Mouse (Mus musculus) hematopoietic stem cell, adult 5-6 weeks (primary cell): ENCODE results near the gene Mid1. TPM values are rescaled to one million over a fixed set of nuclear protein-coding genes. Genes with fewer than 3 reads are reported as not detected.
A peak's percentile ranks its signal among the peaks of the same experiment; 100 is the strongest.
"Not testable (repeated sequence)": the region's sequence is repeated elsewhere in the genome, so short reads cannot be mapped to it uniquely, and the experiment has no call there.

Source experiments
- ATAC-seq, 2 experiments: fragments of 125-278 bp in 1 of 2; replicated peaks in 1 of 2; 2 replicates each; pipeline ENCODE4 v1.8.0; 2016 to 2017; ENCODE audit warnings: inconsistent platforms in 2 of 2, mild to moderate bottlenecking in 2 of 2, moderate number of reproducible peaks in 2 of 2, low read depth in 1 of 2, moderate TSS enrichment in 1 of 2; ENCODE audit not compliant: low FRiP score in 2 of 2, poor library complexity in 2 of 2, severe bottlenecking in 2 of 2, insufficient read depth in 1 of 2, low TSS enrichment in 1 of 2
- total RNA-seq: library from RNA; stranded (forward); fragments of 172-1452, 232-1000 nt; gene quantifications from 2 replicates; pipeline ENCODE4 v1.2.3, GENCODE M21; 2017

The Mid1 gene
- total RNA-seq, 1 experiment from 2014 or later: 10.7 TPM

DNA sequence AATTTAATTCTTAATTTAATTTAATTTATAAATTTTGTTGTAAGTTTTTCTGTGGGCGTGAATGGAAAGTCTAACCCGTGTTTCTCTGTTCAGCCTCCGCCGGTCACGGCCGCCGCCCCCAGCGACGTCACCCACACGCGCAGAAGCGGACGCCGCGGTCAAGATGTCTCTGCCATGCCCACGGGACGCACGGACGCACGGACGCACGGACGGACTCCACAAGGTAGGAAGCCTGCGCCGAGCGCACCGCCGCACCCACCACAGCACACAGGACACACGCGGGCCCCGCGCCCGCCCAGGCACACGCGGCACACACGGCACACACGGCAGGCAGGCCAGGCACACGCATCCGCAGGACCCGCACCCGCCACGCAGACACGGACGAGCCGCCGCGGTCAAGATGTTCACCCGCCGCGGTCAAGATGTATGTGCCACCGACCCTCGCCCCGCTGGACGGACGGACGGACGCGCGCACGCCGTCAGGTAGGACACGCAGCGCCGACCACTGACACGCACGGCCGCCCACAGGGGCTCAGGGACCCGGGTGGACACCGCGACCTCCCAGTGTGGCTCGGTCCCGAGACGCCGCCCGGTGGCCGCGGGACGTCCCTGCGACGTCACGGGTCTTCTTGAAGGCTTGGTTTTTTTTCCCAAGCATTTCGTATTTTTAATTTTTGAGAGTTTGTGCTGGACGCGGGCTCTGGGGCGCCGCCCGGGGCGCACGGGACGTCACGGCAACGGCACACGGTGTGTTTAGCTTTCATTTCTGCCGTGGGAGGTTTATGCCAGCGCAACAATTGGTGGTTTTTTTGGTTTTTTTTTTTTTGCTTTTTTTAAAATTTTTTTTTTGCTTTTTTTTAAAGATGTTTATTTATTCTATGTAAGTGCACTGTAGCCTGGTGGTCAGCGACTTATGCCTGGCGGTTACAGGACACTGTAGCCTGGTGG lies 325.9 kb downstream of the Mid1 start:
- ATAC-seq: peak; percentile 8 to 34

DNA sequence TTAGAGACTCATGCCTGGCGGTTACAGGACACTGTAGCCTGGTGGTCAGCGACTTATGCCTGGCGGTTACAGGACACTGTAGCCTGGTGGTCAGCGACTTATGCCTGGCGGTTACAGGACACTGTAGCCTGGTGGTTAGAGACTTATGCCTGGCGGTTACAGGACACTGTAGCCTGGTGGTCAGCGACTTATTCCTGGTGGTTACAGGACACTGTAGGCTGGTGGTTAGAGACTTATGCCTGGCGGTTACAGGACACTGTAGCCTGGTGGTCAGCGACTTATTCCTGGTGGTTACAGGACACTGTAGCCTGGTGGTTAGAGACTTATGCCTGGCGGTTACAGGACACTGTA lies 326.5 kb downstream of the Mid1 start:
- ATAC-seq: not testable (repeated sequence)

DNA sequence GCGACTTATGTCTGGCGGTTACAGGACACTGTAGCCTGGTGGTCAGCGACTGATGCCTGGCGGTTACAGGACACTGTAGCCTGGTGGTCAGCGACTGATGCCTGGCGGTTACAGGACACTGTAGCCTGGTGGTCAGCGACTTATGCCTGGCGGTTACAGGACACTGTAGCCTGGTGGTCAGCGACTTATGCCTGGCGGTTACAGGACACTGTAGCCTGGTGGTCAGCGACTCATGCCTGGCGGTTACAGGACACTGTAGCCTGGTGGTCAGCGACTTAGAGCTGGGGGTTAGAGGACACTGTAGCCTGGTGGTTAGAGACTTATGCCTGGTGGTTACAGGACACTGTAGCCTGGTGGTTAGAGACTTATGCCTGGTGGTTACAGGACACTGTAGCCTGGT lies 328.4 kb downstream of the Mid1 start:
- not testable (repeated sequence) for ATAC-seq

DNA sequence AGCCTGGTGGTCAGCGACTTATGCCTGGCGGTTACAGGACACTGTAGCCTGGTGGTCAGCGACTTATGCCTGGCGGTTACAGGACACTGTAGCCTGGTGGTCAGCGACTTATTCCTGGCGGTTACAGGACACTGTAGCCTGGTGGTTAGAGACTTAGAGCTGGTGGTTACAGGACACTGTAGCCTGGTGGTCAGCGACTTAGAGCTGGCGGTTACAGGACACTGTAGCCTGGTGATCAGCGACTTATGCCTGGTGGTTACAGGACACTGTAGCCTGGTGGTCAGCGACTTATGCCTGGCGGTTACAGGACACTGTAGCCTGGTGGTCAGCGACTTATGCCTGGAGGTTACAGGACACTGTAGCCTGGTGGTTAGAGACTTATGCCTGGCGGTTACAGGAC lies 329.0 kb downstream of the Mid1 start:
- ATAC-seq: not testable (repeated sequence)

DNA sequence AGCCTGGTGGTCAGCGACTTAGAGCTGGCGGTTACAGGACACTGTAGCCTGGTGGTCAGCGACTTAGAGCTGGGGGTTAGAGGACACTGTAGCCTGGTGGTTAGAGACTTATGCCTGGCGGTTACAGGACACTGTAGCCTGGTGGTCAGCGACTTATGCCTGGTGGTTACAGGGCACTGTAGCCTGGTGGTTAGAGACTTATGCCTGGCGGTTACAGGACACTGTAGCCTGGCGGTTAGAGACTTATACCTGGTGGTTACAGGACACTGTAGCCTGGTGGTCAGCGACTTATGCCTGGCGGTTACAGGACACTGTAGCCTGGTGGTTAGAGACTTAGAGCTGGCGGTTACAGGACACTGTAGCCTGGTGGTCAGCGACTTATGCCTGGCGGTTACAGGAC lies 330.9 kb downstream of the Mid1 start:
- not testable (repeated sequence) for ATAC-seq

DNA sequence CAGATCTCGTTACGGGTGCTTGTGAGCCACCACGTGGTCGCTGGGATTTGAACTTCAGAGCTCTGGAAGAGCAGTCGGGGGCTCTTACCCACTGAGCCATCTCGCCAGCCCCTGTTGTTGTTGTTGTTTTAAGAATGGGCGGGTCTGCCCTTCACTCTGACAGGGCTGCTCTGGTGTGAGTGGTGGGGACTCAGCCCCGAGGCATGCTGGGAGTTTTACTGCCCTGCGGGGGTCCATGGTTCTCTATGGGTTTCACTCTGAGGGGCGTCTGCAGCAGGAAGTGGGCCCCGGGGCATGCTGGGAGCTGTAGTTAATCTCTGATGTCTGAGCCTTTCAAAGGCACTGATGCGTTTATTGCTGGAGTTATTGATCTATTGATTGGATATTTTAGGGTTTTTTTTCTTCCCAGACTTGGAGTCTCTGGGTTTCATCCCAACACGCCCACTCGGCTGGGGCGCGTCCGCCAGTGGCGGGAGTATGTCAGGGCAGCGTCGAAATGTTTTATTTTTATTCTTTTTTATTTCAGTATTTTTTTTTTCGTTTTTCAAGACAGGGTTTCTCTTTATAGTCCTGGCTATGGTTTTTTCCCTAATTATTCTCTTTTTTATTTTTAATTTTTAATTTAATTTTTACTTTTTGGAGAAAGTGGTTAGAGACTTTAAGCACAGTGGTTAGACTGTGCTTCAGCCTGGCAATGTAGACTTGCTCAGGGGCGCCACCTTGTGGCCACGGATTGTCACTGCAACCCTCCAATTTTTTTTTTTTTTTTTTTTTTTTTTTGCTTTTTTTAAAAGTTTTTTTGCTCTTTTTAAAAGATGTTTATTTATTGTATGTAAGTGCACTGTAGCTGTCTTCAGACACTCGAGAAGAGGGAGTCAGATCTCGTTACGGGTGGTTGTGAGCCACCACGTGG lies 332.6 kb downstream of the Mid1 start:
- ATAC-seq: peak; percentile 40 to 65

DNA sequence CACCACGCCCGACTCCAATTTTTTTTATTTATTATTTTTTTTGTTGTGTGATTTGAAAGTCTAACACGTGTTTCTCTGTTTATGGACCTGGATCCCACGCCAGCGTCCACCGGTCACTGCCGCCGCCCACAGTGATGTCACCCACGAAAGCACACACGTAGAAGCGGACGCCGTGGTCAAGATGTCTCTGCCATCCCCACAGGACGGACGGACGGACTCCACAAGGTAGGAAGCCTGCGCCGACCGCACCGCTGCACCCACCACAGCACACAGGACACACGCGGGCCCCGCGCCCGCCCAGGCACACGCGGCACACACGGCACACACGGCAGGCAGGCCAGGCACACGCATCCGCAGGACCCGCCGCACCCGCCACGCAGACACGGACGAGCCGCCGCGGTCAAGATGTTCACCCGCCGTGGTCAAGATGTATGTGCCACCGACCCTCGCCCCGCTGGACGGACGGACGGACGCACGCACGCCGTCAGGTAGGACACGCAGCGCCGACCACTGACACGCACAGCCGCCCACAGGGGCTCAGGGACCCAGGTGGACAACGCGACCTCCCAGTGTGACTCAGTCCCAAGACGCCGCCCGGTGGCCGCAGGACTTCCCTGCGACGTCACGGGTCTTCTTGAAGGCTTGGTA lies 333.7 kb downstream of the Mid1 start:
- peak; percentile 30 to 52; a peak in 3 of 4 replicates for ATAC-seq

DNA sequence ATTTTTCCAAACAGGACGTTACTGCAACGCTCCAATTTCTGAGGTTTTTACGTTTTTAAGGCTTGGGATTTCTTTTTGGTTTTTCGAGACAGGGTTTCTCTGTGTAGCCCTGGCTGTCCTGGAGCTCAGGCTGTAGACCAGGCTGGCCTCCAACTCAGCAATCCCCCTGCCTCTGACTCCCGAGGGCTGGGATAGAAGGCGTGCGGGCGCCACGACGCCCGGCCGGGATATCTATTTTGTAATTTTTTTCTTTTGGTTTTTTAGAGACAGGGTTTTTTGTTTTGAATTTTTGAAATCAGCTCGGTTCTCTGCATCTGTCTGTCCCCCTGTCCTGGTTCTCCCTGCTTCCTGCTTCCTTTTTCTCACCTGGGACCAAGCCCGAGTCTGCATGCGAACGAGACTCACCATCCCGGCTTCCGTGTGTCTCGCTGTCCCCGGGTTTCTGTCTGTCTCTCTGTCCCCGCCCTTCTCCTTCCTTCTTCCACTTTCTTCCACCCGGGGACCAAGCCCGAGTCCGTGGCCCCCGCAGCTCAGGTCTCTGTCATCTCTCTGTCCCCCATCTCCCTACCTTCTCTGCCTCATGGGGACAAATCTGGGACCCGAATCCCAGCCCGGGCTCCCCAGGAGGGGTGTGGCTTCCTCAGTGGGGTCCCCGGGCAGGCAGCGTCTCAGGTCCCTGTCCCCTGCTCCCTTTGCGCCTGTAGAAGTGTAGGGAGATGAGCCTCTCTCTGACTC lies 334.4 kb downstream of the Mid1 start:
- ATAC-seq: peak in 1 of 2 experiments; percentile 21; a peak in 2 of 4 replicates

DNA sequence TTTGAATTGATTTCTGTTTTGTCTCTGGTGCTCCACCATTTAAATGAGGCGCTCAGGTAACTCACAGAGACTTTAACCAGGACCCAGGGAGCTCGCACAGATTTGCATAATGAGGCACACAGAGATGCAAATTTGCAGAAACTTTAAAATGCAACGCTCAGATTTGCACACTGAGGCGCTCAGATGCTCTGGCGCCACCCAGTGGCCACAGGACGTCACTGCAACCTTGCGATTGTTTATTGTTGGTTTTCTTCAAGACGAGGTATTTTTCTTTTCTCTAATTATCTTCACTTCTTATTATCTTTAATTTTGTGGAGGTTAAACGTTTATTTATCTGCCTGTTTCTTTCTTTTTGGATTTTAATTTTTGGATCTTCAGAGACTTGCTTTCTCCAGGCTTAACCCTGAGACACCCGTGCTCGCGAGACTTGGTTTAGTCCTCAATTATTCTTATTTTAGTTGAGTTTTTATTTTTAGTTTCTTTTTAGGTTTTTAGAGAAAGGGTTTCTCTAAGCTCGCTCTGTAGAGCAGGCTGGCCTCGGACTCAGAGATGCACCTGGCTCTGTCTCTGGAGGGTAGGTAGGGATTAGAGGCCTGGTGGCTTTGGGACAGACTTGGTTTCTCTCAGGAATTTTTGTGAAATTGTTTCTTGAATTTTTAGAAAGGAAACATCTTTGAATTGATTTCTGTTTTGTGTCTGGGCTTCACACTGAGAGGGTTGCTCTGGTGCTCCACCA lies 335.1 kb downstream of the Mid1 start:
- 0 out of 4 replicates have a peak, but pooled peaks of 1 of the 2 experiments have one; percentile 9 for ATAC-seq

DNA sequence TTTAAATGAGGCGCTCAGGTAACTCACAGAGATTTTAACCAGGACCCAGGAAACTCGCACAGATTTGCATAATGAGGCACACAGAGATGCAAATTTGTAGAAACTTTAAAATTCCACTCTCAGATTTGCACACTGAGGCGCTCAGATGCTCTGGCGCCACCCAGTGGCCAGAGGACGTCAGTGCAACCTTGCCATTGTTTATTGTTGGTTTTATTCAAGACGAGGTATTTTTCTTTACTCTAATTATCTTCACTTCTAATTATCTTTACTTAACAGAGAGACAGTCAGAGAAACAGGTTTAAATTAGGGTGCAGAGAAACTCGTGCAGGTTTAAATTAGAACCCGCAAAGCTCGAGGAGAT lies 335.7 kb downstream of the Mid1 start:
- peak; percentile 12 to 25; a peak in 3 of 4 replicates for ATAC-seq

DNA sequence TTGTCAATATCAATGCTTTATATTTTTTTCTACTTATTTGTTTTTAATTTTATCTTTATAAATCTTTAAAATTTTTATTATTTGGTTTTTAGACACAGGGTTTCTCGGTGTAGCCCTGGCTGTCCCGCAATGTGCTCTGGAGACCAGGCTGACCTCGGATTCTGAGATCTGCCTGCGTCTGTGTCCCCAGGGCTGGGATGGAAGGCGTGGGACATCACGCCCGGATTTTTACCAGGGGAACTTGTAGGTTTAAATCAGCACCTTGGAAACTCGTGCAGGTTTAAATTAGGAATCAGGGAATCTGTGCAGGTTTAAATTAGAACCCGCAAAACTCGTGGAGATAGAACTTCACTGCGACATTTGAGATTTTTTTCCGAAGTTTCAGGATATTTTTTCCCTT lies 336.2 kb downstream of the Mid1 start:
- not testable (repeated sequence) for ATAC-seq

DNA sequence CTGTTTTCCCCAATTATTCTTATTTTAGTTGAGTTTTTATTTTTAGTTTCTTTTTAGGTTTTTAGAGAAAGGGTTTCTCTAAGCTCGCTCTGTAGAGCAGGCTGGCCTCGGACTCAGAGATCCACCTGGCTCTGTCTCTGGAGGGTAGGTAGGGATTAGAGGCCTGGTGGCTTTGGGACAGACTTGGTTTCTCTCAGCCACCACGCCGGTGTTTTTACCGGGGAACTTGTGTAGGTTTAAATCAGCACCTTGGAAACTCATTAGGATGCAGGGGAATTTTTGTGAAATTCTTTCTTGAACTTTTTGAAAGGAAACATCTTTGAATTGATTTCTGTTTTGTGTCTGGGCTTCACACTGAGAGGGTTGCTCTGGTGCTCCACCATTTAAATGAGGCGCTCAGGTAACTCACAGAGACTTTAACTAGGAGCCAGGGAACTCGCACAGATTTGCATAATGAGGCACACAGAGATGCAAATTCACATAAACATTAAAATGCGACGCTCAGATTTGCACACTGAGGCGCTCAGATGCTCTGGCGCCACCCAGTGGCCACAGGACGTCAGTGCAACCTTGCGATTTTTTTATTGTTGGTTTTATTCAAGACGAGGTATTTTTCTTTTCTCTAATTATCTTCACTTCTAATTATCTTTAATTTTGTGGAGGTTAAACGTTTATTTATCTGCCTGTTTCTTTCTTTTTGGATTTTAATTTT lies 336.9 kb downstream of the Mid1 start:
- not testable (repeated sequence) for ATAC-seq
